Mouse (Mus musculus): Measurements from ENCODE around the gene 1700088E04Rik.

The 1700088E04Rik gene

DNA sequence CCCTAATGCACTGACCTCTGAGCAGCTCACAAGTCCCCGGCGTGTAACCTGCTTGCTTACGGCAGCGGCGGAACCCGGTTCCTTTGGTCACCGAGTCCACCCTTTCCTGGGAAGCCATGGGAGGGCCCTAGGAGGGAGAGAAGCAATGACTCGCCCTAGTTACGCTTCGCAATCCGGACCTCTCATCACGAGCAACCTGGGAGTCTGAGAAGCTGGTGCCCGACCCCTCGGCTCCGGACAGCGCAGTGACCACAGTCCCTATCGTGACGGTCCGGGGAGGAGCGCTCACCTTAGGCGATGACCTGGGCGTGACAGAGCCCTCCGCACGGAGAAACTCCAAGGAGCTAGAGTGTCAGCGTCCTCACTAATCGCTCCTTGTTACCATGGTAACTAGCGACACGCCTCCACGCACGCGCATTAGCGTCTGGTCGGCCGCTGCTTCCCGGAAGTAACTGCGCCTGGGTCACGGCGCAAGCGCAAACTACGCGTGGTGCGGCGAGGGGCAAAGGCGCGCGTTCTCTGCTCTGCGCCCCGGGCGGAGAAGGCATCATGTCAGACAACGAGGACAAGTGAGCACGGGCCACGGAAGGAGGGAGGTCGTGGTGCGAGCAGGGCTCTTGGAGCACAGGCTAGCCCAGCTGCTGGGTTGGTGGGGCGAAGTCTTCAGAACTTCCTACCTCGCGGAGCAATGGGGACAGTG is at the start of gene 1700088E04Rik, which contains the start of gene Polr2f:
Gene 1700088E04Rik, minus strand, starts transcription at position 388 of the 700 bp plus-strand sequence.
Gene Polr2f, plus strand, starts transcription at position 144 of the 700 bp plus-strand sequence.
- in situ Hi-C loops (cut with MboI, MseI), result no loop called here

DNA sequence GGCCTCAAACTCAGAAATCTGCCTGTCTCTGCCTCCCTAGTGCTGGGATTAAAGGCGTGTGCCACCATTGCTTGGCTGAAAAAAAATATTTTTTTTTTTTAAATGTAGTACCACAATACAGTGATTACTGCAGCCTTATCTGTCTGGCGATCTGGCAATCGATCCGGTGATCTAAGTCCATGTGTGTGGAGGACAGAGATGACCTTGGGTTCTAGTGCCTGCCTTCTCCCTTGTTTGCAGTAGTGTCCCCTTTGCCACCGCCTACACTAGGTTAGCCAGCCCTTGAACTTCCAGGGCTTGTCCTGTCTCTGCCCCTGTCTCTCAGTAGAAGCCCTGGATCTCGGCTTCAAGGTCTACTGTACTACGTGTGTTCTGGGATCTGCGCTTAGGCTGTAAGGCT is 46.8 kb upstream of the 1700088E04Rik start:
- in situ Hi-C loops (cut with MboI, MseI), result no loop called here

DNA sequence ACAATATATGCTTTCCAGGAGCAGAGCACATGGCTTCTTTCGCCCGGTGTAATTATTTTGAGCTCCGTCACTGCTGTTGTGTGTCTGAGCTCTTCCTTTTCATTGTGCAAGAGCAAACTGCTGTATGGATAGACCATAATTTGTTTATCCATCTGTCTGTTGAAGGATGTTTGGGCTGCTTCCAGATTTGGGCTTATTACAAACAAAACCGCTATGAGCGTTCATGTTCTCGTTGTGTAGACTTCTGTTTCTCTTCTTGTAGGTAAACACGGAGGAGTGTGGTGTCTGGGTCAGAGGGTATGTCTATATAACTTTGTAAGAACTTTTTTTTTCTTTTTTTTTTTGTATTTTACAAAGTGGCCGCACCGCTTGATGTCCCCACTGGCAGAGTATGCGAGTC is 44.2 kb upstream of the 1700088E04Rik start:
- in situ Hi-C loops (cut with MboI, MseI), result no loop called here

DNA sequence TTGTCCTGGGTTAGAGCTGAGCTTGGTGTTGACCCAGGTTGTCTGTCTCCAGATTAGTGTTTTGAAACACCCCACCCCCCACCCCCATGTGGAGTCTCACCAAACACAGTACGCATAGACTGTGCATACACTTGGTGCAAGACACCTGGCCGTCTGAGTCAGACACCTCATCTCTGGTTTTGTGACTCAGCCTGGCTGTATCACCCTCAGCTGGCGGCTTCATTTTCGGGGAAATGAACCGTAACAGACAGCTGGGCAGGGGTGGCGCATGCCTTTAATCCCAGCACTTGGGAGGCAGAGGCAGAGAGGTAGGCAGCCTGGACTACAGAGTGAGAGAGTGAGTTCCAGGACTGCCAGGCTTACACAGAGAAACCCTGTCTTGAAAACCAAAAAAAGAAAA is 35.9 kb upstream of the 1700088E04Rik start:
- in situ Hi-C loops (cut with MboI, MseI), result no loop called here

DNA sequence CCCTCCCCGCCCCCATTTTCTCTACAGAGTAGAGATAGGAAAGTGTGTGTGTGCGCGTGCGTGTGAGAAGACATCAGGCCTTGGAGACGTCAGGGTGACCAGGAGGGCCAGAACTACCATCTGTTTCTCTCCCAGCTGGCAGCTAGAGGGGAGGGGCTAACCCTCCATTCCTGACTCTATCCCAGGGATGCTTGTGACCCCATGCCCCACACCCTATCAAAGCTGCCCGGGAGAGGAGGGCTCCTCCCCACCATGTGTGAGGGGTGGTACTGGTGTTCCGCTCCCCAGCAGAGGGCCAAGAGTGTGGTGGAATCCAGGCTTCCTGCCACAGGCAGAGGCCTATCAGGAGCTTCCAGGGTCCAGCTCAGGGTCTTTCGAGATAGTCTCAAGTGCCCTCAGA is 25.7 kb upstream of the 1700088E04Rik start:
- in situ Hi-C loops (cut with MboI, MseI), result no loop called here

DNA sequence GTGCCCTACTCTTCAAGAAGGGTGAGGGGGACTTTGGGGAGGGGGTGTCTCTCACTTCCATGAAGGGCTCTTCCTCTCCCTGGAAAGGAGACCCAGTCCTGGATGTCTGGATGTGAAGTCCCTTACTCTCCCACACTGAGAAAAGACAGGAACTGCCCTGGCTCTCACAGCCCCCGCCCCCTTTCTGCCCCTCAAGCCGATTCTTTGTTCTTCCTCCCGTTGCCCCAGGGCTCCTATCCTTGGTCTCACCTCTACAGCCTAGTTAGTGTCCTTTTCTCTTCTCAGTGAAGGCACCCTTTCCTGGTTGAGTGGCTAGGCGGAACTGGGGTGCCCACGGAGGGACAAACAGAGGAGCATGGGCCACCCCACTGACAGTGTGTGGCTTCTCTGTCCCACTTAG is 24.1 kb upstream of the 1700088E04Rik start, which contains the start of gene Sox10:
Gene Sox10, minus strand, starts transcription at position 101 of the 400 bp plus-strand sequence.
- in situ Hi-C loops (cut with MboI, MseI), result no loop called here

DNA sequence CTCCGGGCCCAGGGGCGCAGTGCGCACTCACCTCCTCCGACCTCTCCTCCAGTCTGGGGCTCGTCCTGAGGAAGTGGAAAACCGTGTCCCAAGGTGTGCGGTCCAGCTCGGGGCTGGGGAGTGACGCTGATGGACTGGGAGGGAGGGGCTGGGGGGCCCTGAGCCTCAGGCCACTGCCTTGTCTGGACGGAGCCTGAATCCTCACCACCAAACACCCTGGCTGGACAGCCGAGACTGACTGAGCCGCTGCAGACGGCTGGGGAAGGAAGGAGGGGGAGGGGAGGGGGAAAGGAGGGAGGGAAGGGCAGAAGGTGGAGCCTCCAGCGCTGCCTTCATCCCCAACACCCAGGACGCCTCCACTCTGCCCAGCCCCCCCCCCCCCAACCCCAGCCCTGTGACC is 23.2 kb upstream of the 1700088E04Rik start:
- in situ Hi-C loops (cut with MboI, MseI), result no loop called here

DNA sequence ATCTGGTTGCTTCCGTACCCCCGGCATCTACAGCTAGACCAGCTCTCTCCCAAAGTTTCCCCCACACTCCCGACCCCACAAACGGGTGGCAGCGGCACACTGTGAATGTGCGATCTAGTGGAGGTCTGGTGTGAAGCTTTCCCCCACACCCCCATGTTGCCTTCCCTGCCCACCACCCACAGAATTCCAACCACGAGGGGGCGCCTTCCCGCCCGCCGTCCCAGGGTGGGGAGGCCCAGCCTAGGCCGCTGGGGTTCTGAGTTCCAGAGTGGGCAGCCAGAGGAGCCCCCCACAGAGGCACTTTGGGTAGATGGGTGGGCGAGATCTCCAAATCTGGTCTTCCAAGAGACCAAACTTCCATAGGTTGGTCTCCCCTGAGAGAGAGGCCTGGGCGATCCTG is 21.8 kb upstream of the 1700088E04Rik start:
- in situ Hi-C loops (cut with MboI, MseI), result no loop called here

DNA sequence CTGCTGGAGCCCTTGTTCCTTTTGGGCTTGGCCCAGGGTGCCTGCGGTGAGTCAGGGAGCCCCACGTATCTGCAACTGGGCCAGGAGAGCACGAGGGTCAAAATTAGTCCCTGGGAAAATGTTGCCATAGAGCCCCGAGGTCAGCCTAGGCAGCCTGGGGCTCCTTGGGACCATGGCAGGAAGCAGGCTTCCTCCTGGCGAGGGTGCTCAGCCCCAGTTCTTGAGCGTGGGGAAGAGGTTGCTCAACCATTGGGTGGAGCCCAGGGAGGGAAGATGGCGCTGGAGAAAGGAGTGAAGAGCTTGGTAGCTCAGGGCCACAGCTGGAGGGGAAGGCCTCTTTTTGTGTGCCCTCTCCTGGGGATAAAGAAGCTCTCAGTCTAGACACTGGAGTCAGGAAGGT is 21.2 kb upstream of the 1700088E04Rik start:
- in situ Hi-C loops (cut with MboI, MseI), result no loop called here

DNA sequence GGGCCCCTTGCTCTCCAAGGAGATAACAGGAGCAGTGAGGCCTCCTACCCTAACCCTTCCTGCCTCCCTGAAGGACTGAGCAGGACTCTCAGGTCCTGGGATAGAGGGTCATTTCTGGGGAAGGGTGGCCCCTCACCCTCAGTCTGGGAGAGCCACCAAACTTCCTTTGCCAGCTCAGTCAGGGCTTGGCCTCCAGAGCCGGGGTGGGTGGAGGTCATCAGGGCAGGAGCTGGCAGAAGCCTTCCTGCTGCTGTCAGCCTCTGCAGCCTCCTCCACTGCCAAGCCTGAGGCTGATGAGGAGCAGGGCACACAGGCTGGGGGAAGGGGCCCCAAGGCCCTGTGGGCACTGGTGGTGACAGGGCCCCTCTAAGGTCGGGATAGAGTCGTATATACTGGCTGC is 14.5 kb upstream of the 1700088E04Rik start:
- in situ Hi-C loops (cut with MboI, MseI), result no loop called here

DNA sequence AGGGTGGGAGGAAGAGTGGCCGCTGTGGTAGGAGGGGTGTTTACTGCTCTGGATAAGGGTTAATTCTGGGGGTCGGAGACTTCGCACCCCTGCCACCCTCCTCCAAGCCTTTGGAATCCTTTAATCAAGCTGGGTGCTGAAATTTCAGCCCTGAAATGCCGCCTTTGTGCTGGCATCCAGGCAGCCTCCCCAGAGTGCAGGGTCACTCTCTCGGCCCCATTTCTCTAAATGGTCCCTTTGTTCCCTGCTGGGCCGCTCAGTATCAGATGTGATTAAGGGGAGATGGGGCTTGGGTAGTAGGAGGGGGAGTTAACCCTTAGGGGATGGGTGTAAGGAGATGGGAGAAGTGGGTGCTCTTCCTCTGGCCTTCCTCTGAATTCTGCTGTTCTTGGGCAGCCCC is 11.7 kb upstream of the 1700088E04Rik start:
- in situ Hi-C loops (cut with MboI, MseI), result no loop called here

DNA sequence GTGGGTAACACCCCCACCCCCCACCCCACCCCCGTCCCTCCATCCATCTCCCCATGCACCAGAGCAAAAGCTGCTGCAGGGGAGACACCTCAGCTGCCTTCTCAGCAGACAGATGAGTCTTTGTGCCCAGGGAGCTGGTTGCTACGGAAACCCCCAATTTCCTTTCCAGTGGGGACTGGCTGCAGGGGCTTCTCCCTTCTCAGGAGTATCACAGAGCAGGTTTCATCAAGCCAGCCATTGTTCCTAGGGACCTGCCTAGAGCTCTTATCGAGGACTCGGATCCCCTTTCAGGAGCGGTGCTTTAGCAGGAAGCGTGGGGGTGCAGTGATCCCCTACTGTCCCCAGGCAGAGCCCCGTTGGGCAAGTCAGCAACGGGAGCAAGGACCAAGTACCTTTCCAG is 10.8 kb upstream of the 1700088E04Rik start:
- in situ Hi-C loops (cut with MboI, MseI), result no loop called here

DNA sequence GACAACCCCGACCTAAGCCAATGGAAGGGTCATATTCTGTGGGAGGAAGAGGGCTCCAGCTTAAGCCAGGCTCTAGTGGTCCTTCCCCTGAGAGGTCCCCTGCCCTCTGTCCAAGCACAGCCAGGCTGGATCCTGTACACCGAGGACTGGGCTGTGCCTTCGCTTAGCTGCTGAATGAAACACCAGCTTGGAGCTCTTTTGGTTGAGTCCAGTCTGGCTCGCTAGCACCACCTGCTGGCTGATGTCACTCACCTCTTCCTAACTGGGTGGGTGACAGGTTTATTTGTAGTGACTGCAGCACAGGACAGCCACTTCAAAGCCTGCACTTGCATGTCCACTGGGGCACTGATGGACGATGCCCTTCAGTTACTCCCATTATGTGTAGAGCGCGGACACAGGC is 7.5 kb upstream of the 1700088E04Rik start:
- in situ Hi-C loops (cut with MboI, MseI), result no loop called here

DNA sequence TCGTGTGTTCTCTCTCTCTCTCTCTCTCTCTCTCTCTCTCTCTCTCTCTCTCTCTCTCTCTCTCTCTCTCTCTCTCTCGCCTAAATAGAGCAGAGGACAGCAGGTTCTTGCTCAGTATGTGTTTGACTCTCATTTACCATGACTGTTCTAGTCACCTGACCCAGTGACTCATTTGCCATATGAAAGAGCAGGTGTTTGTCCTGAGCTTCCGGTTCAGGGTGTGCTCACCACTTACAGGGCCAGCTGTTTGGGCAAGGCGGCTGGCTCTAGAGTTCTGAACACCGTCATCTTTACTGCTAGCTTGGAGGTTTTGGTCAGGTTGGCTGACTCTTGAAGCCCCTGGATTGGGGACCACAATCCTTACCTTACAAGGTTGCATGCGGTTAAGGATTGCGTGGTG is 4.5 kb upstream of the 1700088E04Rik start:
- in situ Hi-C loops (cut with MboI, MseI), result no loop called here

DNA sequence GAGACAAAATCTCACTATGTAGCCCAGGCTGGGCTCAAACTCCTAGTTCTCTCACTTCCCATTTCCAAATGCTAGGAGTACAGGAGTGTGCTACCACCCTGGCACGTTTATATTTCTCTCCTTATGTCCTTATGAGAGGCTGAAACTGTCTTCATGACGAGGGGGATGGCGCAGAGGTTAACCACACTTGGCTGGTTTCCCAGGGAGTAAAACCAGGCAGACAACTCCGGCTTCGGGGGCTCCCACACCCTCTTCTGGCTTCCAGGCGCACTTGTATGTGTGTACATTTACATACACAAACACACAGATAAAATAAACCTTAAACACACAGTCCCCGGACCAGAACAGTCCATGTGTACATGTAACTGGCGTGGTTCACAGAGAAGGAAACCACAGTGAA is 3.0 kb upstream of the 1700088E04Rik start:
- in situ Hi-C loops (cut with MboI, MseI), result no loop called here

DNA sequence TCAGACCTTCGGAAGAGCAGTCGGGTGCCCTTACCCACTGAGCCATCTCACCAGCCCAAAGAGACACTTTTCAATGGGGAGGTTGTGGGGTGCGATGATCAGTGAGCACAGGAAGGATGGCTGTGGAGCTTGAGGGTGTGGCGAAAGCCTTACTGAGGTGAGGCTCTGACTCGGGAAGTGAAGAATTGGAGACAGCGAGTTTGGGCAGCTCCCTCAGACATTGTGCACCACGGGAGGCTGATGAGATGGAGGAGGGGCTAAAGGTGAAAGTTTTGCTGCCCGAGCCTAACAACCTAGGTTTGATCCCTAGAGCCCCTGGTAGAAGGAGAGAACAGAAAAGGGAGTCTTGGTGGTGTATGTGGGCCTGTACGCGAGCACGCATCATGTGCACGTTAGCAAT is 2.3 kb upstream of the 1700088E04Rik start:
- in situ Hi-C loops (cut with MboI, MseI), result no loop called here

DNA sequence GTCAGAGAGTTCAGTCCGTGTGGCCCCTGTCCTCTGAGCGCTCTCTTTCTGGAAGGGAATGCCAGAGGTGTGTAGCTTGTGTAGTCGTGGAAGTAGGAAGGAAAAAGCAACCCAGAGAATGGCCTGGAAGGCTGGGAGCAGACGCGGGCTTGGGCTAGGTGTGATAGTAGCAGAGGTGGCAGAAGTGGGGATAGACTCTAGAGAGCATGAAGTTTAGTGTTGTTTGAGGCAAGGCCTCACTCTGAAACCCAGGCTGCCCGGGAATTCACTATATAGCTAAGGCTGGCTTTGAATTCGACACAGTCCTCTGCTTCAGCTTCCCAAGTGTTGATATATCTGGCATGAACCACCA is 489 bp upstream of the 1700088E04Rik start:
- in situ Hi-C loops (cut with MboI, MseI), result no loop called here

DNA sequence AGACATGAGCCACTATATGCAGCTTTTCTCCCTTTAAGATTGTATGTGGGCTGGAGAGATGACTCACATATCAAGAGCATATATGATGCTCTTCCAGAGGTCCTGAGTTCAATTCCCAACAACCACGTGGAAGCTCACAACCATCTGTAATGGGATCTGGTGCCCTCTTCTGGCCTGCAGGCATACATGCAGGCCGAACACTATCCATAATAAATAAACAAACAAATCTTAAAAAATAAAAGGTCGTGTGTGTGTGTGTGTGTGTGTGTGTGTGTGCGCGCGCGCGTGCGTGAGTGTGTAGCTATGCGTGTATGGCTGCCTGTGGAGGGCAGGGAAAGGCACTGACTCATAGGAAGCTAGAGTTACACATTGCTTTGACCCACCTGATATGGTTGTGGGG is 1.4 kb downstream of the 1700088E04Rik start:
- in situ Hi-C loops (cut with MboI, MseI), result no loop called here

DNA sequence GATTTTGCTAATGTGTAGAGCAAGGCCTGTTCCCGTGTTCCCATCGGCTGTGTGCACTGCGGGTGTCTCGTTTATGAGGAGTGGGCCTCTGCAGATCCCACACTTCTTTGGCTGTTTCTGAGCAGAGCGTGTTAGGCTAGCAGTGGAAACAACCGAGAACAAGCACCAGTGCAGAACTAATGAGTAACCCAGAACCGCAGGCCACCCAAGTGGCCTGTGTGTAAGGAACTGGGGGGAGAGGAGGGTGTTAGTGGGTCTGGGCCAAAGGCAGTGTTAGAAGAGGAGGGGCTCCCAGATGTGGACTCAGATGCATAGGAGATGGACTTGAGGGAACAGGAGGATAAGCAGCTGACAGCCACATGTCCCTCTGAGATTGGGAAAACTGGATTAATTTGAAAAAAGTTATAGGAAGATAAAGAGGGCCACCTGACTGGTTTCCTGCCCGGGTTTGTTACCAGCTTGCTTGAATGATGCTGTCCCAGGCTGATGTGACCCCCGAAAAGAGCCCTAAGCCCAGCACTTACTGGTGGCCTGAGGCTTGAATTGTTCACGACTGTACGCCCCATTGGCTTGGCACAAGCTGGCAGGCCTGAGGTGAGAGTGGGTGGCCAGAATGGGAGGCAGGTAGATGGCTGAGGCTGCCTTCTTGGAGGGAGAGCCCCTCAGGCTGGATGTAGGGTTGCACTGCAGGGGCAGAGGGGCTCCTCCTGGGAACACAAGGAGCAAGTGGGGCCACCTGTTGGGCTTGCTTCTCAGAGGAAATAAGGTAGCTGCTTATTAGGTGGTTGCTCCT is 5.1 kb downstream of the 1700088E04Rik start:
- in situ Hi-C loops (cut with MboI, MseI), result no loop called here

DNA sequence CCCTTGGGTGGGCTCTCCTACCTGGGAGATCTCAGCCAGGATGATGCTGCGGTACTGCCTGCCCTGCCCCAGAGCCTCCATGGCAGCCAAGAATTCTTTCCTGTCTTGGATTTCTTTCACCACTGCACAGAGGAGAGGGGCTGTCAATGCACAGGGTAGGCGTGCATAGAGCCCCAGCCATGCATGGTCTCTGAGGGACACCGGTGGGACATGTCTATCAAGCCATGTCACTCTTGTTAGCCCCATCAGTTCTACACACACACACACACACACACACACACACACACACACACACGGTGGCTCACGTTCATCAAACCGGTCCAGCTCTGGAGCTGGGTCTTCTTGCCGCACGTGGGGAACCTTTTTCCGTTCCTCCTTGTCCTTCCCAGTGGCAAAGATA is 5.7 kb downstream of the 1700088E04Rik start:
- in situ Hi-C loops (cut with MboI, MseI), result no loop called here

DNA sequence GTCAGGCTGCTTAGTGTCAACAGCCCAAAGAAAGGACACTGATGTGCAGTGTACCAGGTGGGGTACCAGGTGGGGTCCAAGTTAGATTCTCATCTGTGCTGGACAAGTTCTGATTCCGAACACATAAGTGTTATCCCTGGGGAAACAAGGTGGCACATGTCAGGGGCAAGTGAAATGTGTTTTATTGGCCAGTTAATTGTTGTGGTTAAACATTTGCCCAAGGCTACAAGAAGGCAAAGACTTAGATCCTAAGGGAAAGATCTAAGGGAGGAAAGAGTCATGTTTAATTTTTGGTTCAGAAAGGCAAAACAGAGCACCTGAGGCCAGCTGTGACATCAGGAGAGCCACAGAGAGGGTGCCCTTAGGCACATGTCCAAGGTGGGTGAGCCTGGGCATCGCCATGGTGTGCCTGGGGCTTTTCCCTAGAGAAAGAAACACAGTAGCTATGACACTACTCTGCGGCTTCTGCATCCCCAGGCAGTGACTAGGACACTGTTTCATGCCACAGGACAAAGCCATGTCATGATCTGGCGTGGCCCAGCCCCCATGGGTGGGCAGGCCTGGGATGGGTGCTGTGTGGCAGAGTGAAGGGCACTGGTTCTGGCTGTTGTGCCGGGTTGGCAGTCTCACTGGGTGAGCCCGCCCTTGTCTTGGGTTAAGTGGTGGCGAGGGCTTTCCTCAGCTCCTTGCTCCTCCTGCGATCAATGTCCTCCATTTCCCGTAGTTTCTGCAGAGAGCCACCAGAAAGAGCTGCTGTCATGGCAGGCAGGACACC is 6.4 kb downstream of the 1700088E04Rik start:
- in situ Hi-C loops (cut with MboI, MseI), result no loop called here

DNA sequence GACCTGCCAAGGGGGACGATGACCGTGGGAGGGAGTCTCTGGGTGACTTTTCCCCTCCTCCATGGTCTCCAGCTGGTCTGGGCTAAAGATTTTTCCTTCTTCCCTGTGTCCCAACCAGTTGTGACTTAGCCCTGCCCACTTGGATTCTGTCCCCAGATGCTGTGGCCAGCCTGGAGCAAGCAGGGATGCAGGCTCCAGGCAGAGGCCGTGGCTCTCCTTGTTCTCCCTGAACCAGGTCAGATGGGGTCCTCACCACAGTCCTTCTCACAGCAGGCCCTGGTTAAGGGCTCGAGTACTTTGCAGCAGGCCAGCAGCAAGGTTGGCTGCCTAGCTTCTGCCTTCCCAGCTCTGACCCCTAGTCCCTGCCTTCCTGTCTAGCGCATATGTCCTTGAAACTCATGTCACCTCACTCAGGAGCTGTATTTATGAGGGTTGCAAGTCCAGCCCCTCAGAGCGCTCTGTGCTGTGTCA is 7.8 kb downstream of the 1700088E04Rik start:
- in situ Hi-C loops (cut with MboI, MseI), result no loop called here

Data from T-helper 17 cell (primary cell).